Mouse (Mus musculus): ENCODE results near the gene Wbp2nl. TPM values are rescaled to one million over a fixed set of nuclear protein-coding genes. Genes with fewer than 3 reads are reported as not detected.
A peak's percentile ranks its signal among the peaks of the same experiment; 100 is the strongest.

The Wbp2nl gene
- total and polyA plus RNA-seq, 2 experiments from 2014 or later: not detected

- peaks cover 18% of the 10 kb centered on the region for H3K4me1 ChIP-seq (ENCODE audit: control insufficient read depth, insufficient read depth)
- WGBS: 93% methylated on average over 2 of the region's 2 CpGs
- no peaks in the 10 kb centered on the region for H3K27me3 ChIP-seq (ENCODE audit: control insufficient read depth, insufficient read depth, low read length)
Observed at GRCm38 (mm10) chr15:82348999-82349341, 50.2 kb downstream of the Wbp2nl start.

GRCm38 (mm10) chr15:82350349-82350748 is 51.6 kb downstream of the Wbp2nl start:
- H3K4me3 ChIP-seq (ENCODE audit: low read depth, low read length): no peak overlapping the region
- ATAC-seq (ENCODE audit: insufficient read depth, low read depth): no peak
- H3K27ac ChIP-seq (ENCODE audit: low read depth): no peak overlapping the region
- peaks cover 35% of the 10 kb centered on the region for H3K36me3 ChIP-seq (replicated peaks; ENCODE audit: control insufficient read depth, insufficient read depth, low read length)
- H3K4me2 ChIP-seq (ENCODE audit: low read depth, low read length): no peak overlapping the region
- H3K27me3 ChIP-seq (ENCODE audit: control insufficient read depth, insufficient read depth, low read length): no peaks in the 10 kb centered on the region
- no peak for DNase-seq (ENCODE audit: low spot score)
- 76% methylated on average over 4 of the region's 4 CpGs for WGBS
- no peaks in the 10 kb centered on the region for H3K9me3 ChIP-seq (replicated peaks; ENCODE audit: control insufficient read depth, low read length)
- peaks cover 22% of the 10 kb centered on the region for H3K4me1 ChIP-seq (ENCODE audit: control insufficient read depth, insufficient read depth)
- H3K9ac ChIP-seq (replicated peaks; ENCODE audit: low read depth, low read length): no peak overlapping the region
- TF ChIP-seq CTCF (IDR thresholded peaks at IDR 0.05; ENCODE audit: low read depth): no peak
- TF ChIP-seq EP300 (IDR thresholded peaks at IDR 0.05; ENCODE audit: low read depth): no peak

More at GRCm38 (mm10) chr15:82348999-82349341, 50.2 kb downstream of the Wbp2nl start:
- Histone ChIP-seq H3K27ac (ENCODE audit: low read depth) (no peak overlapping the region), H3K4me3 (ENCODE audit: low read depth, low read length) (no peak overlapping the region), H3K36me3 (replicated peaks; ENCODE audit: control insufficient read depth, insufficient read depth, low read length) (peaks cover 35% of the 10 kb centered on the region), H3K9me3 (replicated peaks; ENCODE audit: control insufficient read depth, low read length) (no peaks in the 10 kb centered on the region), H3K4me2 (ENCODE audit: low read depth, low read length) (no peak overlapping the region), H3K9ac (replicated peaks; ENCODE audit: low read depth, low read length) (no peak overlapping the region)
- DNase-seq (ENCODE audit: low spot score): no peak
- TF ChIP-seq CTCF (IDR thresholded peaks at IDR 0.05; ENCODE audit: low read depth): no peak
- no peak for TF ChIP-seq EP300 (IDR thresholded peaks at IDR 0.05; ENCODE audit: low read depth)
- ATAC-seq (ENCODE audit: insufficient read depth, low read depth): no peak

DNA sequence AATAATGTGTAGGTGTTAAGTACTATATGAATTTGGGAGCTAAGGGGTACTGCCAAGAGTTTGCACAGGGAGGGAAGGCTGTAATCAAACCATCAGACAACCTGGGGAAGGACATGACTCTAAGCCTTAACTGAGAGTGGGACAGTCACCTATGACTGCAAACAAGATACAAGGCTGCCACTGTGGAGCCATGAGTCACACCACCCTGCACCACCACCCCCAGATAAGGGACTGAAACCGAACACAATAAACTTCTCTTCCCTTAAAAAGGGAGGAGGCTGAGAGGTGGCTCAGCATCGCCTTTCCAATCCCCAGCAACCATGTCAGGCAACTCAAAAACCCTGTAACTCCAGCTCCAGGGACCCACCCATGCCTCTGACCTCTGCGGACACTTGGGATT is 52.7 kb downstream of the Wbp2nl start:
- no peak for ATAC-seq (ENCODE audit: insufficient read depth, low read depth)
- TF ChIP-seq EP300 (IDR thresholded peaks at IDR 0.05; ENCODE audit: low read depth) (no peak), CTCF (IDR thresholded peaks at IDR 0.05; ENCODE audit: low read depth) (no peak)
- DNase-seq (ENCODE audit: low spot score): no peak
- no peaks in the 10 kb centered on the region for H3K9me3 ChIP-seq (replicated peaks; ENCODE audit: control insufficient read depth, low read length)
- H3K27me3 ChIP-seq (ENCODE audit: control insufficient read depth, insufficient read depth, low read length): no peaks in the 10 kb centered on the region
- H3K4me1 ChIP-seq (ENCODE audit: control insufficient read depth, insufficient read depth): peaks cover 22% of the 10 kb centered on the region
- no peak overlapping the region for H3K4me3 ChIP-seq (ENCODE audit: low read depth, low read length)
- peaks cover 35% of the 10 kb centered on the region for H3K36me3 ChIP-seq (replicated peaks; ENCODE audit: control insufficient read depth, insufficient read depth, low read length)
- H3K27ac ChIP-seq (ENCODE audit: low read depth): peak overlapping the region; percentile 30; the same call in 1 of the 2 replicates
- 42% methylated on average over 3 of the region's 3 CpGs for WGBS
- H3K4me2 ChIP-seq (ENCODE audit: low read depth, low read length): 0 out of 2 replicates have a peak overlapping the region, but pooled peaks have one; percentile 89
- no peak overlapping the region for H3K9ac ChIP-seq (replicated peaks; ENCODE audit: low read depth, low read length)

- peak overlapping the region; percentile 96 for H3K27ac ChIP-seq (ENCODE audit: low read depth)
- H3K4me3 ChIP-seq (ENCODE audit: low read depth, low read length): peak overlapping the region; percentile 91
- TF ChIP-seq CTCF (IDR thresholded peaks at IDR 0.05; ENCODE audit: low read depth): no peak
- no peak for TF ChIP-seq EP300 (IDR thresholded peaks at IDR 0.05; ENCODE audit: low read depth)
- 19% methylated on average over 14 of the region's 14 CpGs for WGBS
- H3K4me1 ChIP-seq (ENCODE audit: control insufficient read depth, insufficient read depth): peaks cover 14% of the 10 kb centered on the region
- peak overlapping the region; percentile 99 for H3K9ac ChIP-seq (replicated peaks; ENCODE audit: low read depth, low read length)
- no peak for ATAC-seq (ENCODE audit: insufficient read depth, low read depth)
- H3K4me2 ChIP-seq (ENCODE audit: low read depth, low read length): peak overlapping the region; percentile 89
- H3K36me3 ChIP-seq (replicated peaks; ENCODE audit: control insufficient read depth, insufficient read depth, low read length): peaks cover 29% of the 10 kb centered on the region
- H3K9me3 ChIP-seq (replicated peaks; ENCODE audit: control insufficient read depth, low read length): no peaks in the 10 kb centered on the region
- H3K27me3 ChIP-seq (ENCODE audit: control insufficient read depth, insufficient read depth, low read length): no peaks in the 10 kb centered on the region
- DNase-seq (ENCODE audit: low spot score): no peak
Observed at GRCm38 (mm10) chr15:82353078-82353744, 54.5 kb downstream of the Wbp2nl start.

GRCm38 (mm10) chr15:82353745-82354113 is 55.0 kb downstream of the Wbp2nl start:
- 2% methylated on average over 23 of the region's 23 CpGs for WGBS
- Histone ChIP-seq H3K4me1 (ENCODE audit: control insufficient read depth, insufficient read depth) (peaks cover 18% of the 10 kb centered on the region), H3K36me3 (replicated peaks; ENCODE audit: control insufficient read depth, insufficient read depth, low read length) (peaks cover 24% of the 10 kb centered on the region), H3K4me3 (ENCODE audit: low read depth, low read length) (peak overlapping the region; percentile 91), H3K4me2 (ENCODE audit: low read depth, low read length) (peak overlapping the region; percentile 89), H3K27me3 (ENCODE audit: control insufficient read depth, insufficient read depth, low read length) (no peaks in the 10 kb centered on the region), H3K9ac (replicated peaks; ENCODE audit: low read depth, low read length) (peak overlapping the region; percentile 99), H3K27ac (ENCODE audit: low read depth) (peak overlapping the region; percentile 96), H3K9me3 (replicated peaks; ENCODE audit: control insufficient read depth, low read length) (no peaks in the 10 kb centered on the region)
- DNase-seq (ENCODE audit: low spot score) (no peak), ATAC-seq (ENCODE audit: insufficient read depth, low read depth) (peak; percentile 31)
- no peak for TF ChIP-seq EP300 (IDR thresholded peaks at IDR 0.05; ENCODE audit: low read depth)
- no peak for TF ChIP-seq CTCF (IDR thresholded peaks at IDR 0.05; ENCODE audit: low read depth)
